Mouse (Mus musculus): Measurements from ENCODE around the gene Ttll8. TPM values are rescaled to one million over a fixed set of nuclear protein-coding genes. Genes with fewer than 3 reads are reported as not detected.

Ttll8 gene
- polyA plus RNA-seq (2014; fragmentation: Illumina TruSeq; extraction: RNeasy Lipid Tissue Mini Kit (QIAGEN cat#74804); ENCODE audit: low read depth, low replicate concordance): not detected

DNA sequence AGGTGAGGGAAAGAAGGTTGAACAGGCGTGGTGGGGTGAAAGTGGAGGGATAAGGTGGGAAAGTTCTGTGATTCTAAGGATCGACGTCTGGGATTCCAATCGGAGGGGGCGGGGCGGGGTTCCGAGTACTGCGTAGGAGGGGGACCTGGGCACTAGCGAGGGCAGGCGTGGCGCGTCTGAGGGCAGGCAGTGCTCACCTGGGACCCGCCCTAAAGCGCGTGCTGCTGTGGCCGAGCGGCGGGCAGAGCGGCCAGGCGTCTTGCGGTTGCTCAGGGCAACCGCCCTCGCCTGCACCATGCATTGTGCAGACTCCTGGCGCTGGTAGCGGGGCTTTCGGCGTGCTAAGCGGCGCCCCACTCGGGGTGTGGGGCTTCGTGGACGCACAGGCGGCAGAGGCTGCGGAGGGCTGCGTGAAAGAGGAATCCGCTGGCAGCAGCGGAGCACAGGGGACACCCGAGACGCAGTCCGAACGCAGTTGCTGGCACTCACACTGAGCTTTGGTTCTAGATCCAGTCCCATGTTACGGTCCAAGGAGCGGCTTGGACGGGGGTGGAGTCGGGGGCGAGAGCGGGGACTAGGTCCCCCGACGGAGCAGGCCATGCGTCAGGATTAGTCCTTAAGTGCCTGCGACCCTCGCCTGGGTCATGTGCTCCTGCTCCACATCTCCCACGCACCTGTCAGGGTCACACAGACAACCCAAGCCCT, at the start of gene Ttll8:
TSS of gene Ttll8 (minus strand) at position 51 of the 705 bp plus-strand sequence.

DNA sequence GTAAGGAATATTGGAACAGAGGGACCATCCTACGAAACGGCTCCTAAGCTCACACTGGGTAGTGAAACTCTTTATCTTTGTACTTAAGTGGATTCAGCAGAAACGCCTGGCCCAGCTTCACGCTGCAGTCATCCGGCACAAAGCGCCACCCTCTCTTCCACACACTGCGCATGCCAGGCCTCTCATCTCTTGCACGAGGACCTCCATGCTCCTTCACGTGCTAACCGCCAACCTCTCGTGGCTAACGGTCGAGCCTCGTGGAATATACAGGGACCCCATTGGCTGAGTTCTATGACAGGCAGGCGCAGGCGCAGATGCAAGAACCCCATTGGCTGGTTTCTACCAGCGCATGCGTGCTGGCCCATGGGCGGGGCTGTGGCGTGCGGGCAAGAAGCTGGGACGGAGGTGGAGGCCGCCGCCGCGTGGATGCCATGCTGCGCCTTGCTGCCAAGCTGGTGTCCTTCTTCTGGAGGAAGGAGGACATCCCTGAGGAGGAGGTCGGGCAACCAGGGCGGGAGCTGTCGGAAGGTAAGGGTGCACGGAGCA, 28.4 kb upstream of the Ttll8 start, which contains the start of gene Mov10l1:
TSS of gene Mov10l1 (plus strand) at position 376 of the 546 bp plus-strand sequence.

DNA sequence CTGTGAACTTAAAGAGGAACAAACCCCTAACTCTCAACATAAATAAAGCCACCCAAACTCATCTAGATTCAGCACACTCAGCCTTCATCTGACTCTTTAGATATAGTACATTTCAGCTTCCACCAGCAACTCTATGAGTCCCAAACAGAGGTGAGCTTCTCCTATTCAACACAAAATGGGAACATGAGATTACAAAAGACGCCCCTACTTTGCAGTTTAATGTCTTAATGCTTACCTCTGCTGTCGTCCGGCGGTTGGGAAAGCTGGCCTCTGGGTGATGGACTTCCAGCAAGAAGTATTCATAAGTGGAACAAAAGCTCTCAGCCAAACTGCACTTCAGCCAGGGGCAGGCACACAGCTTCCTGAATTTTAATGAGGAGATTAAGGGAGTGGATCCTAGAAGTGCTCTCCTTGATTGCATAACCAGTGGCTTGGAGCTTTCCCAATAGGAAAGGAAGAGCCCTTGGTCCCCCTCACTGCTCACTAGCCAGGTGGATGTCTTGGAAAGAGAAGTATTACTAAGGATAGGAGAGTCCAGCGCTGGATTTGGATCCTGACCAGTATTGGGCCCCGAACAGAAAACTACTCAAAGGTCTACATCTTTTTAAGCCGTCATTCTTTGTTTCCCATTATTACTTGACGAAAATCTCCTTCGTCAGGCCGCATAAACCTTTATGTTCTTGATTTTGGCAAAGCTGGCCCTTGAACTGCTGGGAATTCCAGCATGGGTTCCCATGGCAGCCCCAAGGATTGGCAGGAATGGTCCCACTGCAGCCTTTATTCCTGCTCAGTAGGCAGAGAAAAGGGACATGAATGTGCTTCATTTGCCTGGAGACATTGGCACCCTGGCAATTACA, 24.3 kb upstream of the Ttll8 start, which contains the start of gene Mlc1:
TSS of gene Mlc1 (minus strand) at position 727 of the 857 bp plus-strand sequence.

GRCm38 (mm10) chr15:88861772-88862622, 92.2 kb downstream of the Ttll8 start, which contains the start of gene Pim3:
TSS of gene Pim3 (plus strand) at chr15:88862186.

Other genes starting within 250 kb of the Ttll8 start
- gene Brd1, start 220.2 kb downstream of the Ttll8 start, polyA plus RNA-seq (2014; fragmentation: Illumina TruSeq; extraction: RNeasy Lipid Tissue Mini Kit (QIAGEN cat#74804); ENCODE audit: low read depth, low replicate concordance): 6.7 TPM
- 4.2 TPM for gene Zbed4, start 202.8 kb downstream of the Ttll8 start, polyA plus RNA-seq (2014; fragmentation: Illumina TruSeq; extraction: RNeasy Lipid Tissue Mini Kit (QIAGEN cat#74804); ENCODE audit: low read depth, low replicate concordance)
- gene Alg12, start 135.1 kb downstream of the Ttll8 start, polyA plus RNA-seq (2014; fragmentation: Illumina TruSeq; extraction: RNeasy Lipid Tissue Mini Kit (QIAGEN cat#74804); ENCODE audit: low read depth, low replicate concordance): 2.8 TPM
- 13.6 TPM for gene Creld2, start 134.8 kb downstream of the Ttll8 start, polyA plus RNA-seq (2014; fragmentation: Illumina TruSeq; extraction: RNeasy Lipid Tissue Mini Kit (QIAGEN cat#74804); ENCODE audit: low read depth, low replicate concordance)
- 10.1 TPM for gene Pim3, start 92.2 kb downstream of the Ttll8 start, polyA plus RNA-seq (2014; fragmentation: Illumina TruSeq; extraction: RNeasy Lipid Tissue Mini Kit (QIAGEN cat#74804); ENCODE audit: low read depth, low replicate concordance)
- not detected for gene Mlc1, start 24.6 kb upstream of the Ttll8 start, polyA plus RNA-seq (2014; fragmentation: Illumina TruSeq; extraction: RNeasy Lipid Tissue Mini Kit (QIAGEN cat#74804); ENCODE audit: low read depth, low replicate concordance)
- gene Mov10l1, start 28.5 kb upstream of the Ttll8 start, polyA plus RNA-seq (2014; fragmentation: Illumina TruSeq; extraction: RNeasy Lipid Tissue Mini Kit (QIAGEN cat#74804); ENCODE audit: low read depth, low replicate concordance): not detected
- gene Panx2, start 105.3 kb upstream of the Ttll8 start, polyA plus RNA-seq (2014; fragmentation: Illumina TruSeq; extraction: RNeasy Lipid Tissue Mini Kit (QIAGEN cat#74804); ENCODE audit: low read depth, low replicate concordance): not detected
- 6.0 TPM for gene Trabd, start 120.7 kb upstream of the Ttll8 start, polyA plus RNA-seq (2014; fragmentation: Illumina TruSeq; extraction: RNeasy Lipid Tissue Mini Kit (QIAGEN cat#74804); ENCODE audit: low read depth, low replicate concordance)
- gene Selenoo, start 134.7 kb upstream of the Ttll8 start, polyA plus RNA-seq (2014; fragmentation: Illumina TruSeq; extraction: RNeasy Lipid Tissue Mini Kit (QIAGEN cat#74804); ENCODE audit: low read depth, low replicate concordance): 13.7 TPM
- 1.2 TPM for gene Tubgcp6, start 168.7 kb upstream of the Ttll8 start, polyA plus RNA-seq (2014; fragmentation: Illumina TruSeq; extraction: RNeasy Lipid Tissue Mini Kit (QIAGEN cat#74804); ENCODE audit: low read depth, low replicate concordance)
- 0.79 TPM for gene Hdac10, start 174.3 kb upstream of the Ttll8 start, polyA plus RNA-seq (2014; fragmentation: Illumina TruSeq; extraction: RNeasy Lipid Tissue Mini Kit (QIAGEN cat#74804); ENCODE audit: low read depth, low replicate concordance)
- gene Mapk12, start 186.3 kb upstream of the Ttll8 start, polyA plus RNA-seq (2014; fragmentation: Illumina TruSeq; extraction: RNeasy Lipid Tissue Mini Kit (QIAGEN cat#74804); ENCODE audit: low read depth, low replicate concordance): 1.1 TPM
- gene Mapk11, start 195.2 kb upstream of the Ttll8 start, polyA plus RNA-seq (2014; fragmentation: Illumina TruSeq; extraction: RNeasy Lipid Tissue Mini Kit (QIAGEN cat#74804); ENCODE audit: low read depth, low replicate concordance): 0.16 TPM
- gene Plxnb2, start 226.4 kb upstream of the Ttll8 start, polyA plus RNA-seq (2014; fragmentation: Illumina TruSeq; extraction: RNeasy Lipid Tissue Mini Kit (QIAGEN cat#74804); ENCODE audit: low read depth, low replicate concordance): 6.3 TPM
- 0.56 TPM for gene Dennd6b, start 242.1 kb upstream of the Ttll8 start, polyA plus RNA-seq (2014; fragmentation: Illumina TruSeq; extraction: RNeasy Lipid Tissue Mini Kit (QIAGEN cat#74804); ENCODE audit: low read depth, low replicate concordance)

Data from liver, adult 10 weeks (tissue).